Mouse (Mus musculus) liver, embryonic 11.5 days (tissue): ENCODE results near the gene Six2. TPM values are rescaled to one million over a fixed set of nuclear protein-coding genes. Genes with fewer than 3 reads are reported as not detected.

ENCODE experiments used
- ATAC-seq: fragments of 200-750 bp; cut with Nextera tagmentation; replicated peaks from 2 replicates; pipeline ENCODE4 v1.8.0; 2017; ENCODE audit warnings: moderate number of reproducible peaks, mild to moderate bottlenecking, moderate TSS enrichment, moderate library complexity; ENCODE audit not compliant: low FRiP score
- DNase-seq: peaks from one replicate; pipeline ENCODE4 v3.0.0-alpha.2; 2017; ENCODE audit warnings: low spot score
- H3K27ac ChIP-seq: fragments of 300-500 bp; sonication (generic); 2 replicates; pipeline ENCODE4 v1.5.1; 2014; ENCODE audit warnings: mild to moderate bottlenecking, low read depth, low read length, control low read depth
- H3K27me3 ChIP-seq: fragments of 300-500 bp; sonication (generic); replicated peaks from 2 replicates; pipeline ENCODE4 v1.6.1; 2014; ENCODE audit warnings: low read length, mixed read lengths; ENCODE audit not compliant: control insufficient read depth, insufficient read depth
- H3K36me3 ChIP-seq: fragments of 300-500 bp; sonication (generic); 2 replicates; pipeline ENCODE4 v1.6.1; 2014; ENCODE audit warnings: mild to moderate bottlenecking, low read length, moderate library complexity, mixed read lengths; ENCODE audit not compliant: control insufficient read depth, insufficient read depth
- H3K4me1 ChIP-seq: fragments of 300-500 bp; sonication (generic); replicated peaks from 2 replicates; pipeline ENCODE4 v1.6.1; 2014; ENCODE audit warnings: low read length, mixed read lengths; ENCODE audit not compliant: control insufficient read depth, insufficient read depth
- H3K4me2 ChIP-seq: fragments of 300-500 bp; sonication (generic); 2 replicates; pipeline ENCODE4 v1.6.1; 2014; ENCODE audit warnings: mild to moderate bottlenecking, control low read depth, moderate library complexity
- H3K4me3 ChIP-seq: fragments of 300-500 bp; sonication (generic); 2 replicates; pipeline ENCODE4 v1.5.1; 2014; ENCODE audit warnings: low read depth, low read length, control low read depth
- H3K9ac ChIP-seq: fragments of 300-500 bp; sonication (generic); 2 replicates; pipeline ENCODE4 v1.6.1; 2014; ENCODE audit warnings: low read depth, low read length, control low read depth
- H3K9me3 ChIP-seq: fragments of 300-500 bp; sonication (generic); 2 replicates; pipeline ENCODE4 v1.6.1; 2016; ENCODE audit warnings: low read length, inconsistent platforms, mixed read lengths; ENCODE audit not compliant: control insufficient read depth
- WGBS: fragments of 180-500 bp; shearing (Covaris S2); extraction: QIAGEN DNeasy Blood & Tissue Kit; methylation state at CpG from one replicate; pipeline ENCODE4 v1.1.7; 2014; 5-methylcytosine and 5-hydroxymethylcytosine counted together
- polyA plus RNA-seq: library from polyadenylated mRNA; unstranded; fragments of >200 nt; fragmentation: Nextera tagmentation; extraction: Ambion mirVana; gene quantifications from 2 replicates; pipeline ENCODE4 v1.2.1, GENCODE M21; 2014

Gene Six2
- 0.69 and 1.0 TPM in 2 replicates for polyA plus RNA-seq

GRCm38 (mm10) chr17:85688236-85688910 lies at the start of gene Six2:
TSS of gene Six2 (minus strand) at chr17:85688274.
- Histone ChIP-seq H3K36me3 (no peaks in the 10 kb centered on the region), H3K9ac (no peak within 1 kb of the TSS; the same call in 1 of the 2 replicates), H3K27me3 (peaks cover 99% of the 10 kb centered on the region), H3K9me3 (no peaks in the 10 kb centered on the region), H3K4me2 (peak within 1 kb of the TSS; percentile 59), H3K27ac (no peak within 1 kb of the TSS), H3K4me3 (peak within 1 kb of the TSS; percentile 47), H3K4me1 (peaks cover 5% of the 10 kb centered on the region)
- ATAC-seq (peak; percentile 52), DNase-seq (peak; percentile 71)
- under 1% methylated on average over 55 of the region's 55 CpGs for WGBS

DNA sequence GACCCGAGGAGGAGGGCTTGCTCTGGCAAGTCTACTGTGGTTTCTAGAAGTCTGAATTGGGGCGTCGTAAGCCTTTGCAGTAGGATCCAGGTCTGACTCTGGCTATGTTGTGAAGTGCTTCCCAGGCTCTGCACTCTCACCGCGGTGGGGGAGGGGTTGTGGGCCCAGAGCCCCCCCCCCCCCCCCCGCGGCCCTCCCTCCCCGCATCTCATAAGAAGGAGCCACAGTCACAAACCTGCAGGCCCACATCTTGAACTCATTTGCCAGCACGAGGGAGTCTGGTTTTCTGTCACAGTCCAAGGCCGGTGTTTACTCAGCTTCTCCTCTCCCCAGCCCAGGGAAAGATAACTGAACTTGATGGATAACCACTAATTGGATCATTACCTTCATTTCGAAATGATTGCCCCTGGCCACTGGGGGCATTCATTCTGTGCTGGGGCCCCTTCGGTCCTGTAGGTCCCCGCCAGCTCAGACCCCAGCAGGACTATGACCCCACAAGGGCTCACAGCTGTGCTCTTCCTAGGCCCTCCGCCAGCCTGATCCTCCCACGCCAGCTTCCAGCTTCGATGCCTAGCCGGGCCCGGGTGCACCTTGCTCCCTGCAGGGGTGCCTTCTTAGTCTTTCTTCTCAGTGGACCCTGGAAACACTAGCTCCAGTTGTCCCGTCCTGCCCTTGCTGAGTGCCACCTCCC lies 49.2 kb upstream of the Six2 start:
- WGBS, result 50% methylated on average over 17 of the region's 19 CpGs
- Histone ChIP-seq H3K36me3 (no peaks in the 10 kb centered on the region), H3K9me3 (no peaks in the 10 kb centered on the region), H3K4me3 (no peak overlapping the region), H3K4me2 (no peak overlapping the region), H3K9ac (no peak overlapping the region), H3K27me3 (no peaks in the 10 kb centered on the region), H3K27ac (no peak overlapping the region), H3K4me1 (no peaks in the 10 kb centered on the region)
- no peak for DNase-seq
- no peak for ATAC-seq

- Histone ChIP-seq H3K9me3 (no peaks in the 10 kb centered on the region), H3K4me3 (no peak overlapping the region), H3K36me3 (no peaks in the 10 kb centered on the region), H3K4me2 (no peak overlapping the region), H3K27me3 (no peaks in the 10 kb centered on the region; the same call in 1 of the 2 replicates), H3K4me1 (no peaks in the 10 kb centered on the region), H3K9ac (no peak overlapping the region), H3K27ac (no peak overlapping the region)
- WGBS, result 74% methylated on average over 5 of the region's 5 CpGs
- ATAC-seq (no peak), DNase-seq (no peak)
Measured at GRCm38 (mm10) chr17:85731329-85731728, 43.3 kb upstream of the Six2 start.

- no peak overlapping the region for H3K27ac ChIP-seq
- no peaks in the 10 kb centered on the region; the same call in 1 of the 2 replicates for H3K27me3 ChIP-seq
- ATAC-seq (no peak), DNase-seq (no peak)
- H3K4me2 ChIP-seq, result no peak overlapping the region
- H3K9me3 ChIP-seq, result no peaks in the 10 kb centered on the region
- H3K9ac ChIP-seq, result no peak overlapping the region
- H3K36me3 ChIP-seq, result no peaks in the 10 kb centered on the region
- H3K4me3 ChIP-seq, result no peak overlapping the region
- 78% methylated on average over 12 of the region's 12 CpGs for whole genome bisulfite sequencing
- H3K4me1 ChIP-seq, result no peaks in the 10 kb centered on the region
Measured at GRCm38 (mm10) chr17:85730231-85731015, 42.3 kb upstream of the Six2 start.

DNA sequence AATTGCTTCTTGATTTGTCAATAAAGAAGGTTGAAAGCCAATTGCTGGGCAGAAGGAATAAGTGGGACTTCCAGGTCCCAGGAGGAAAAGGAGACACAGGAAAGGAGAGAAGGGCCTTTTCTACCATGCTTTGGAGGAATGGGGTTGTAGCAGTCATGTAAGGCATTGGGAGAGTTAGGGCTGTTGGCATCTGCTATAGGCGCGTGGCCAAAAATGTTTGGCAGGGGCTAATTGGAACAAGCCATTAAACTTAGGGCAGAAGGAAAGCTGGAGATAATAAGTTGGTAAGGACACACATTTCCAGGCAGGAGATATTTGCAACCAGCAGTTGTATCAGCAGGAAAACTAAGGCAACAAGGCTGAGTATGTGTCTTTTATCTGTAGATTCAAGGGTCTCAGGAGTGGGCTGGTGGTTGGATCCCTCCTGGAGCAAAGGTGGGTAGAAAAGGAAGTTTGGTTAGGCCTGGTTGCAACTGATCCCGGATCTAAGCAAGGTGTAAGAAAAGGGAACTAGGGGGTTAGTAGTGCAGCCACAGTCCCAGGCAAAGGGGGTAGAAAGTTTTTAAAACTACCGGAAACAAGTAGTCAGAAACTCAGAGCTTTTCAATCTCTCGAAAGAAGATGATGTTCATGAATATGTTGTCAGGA lies 40.1 kb upstream of the Six2 start:
- Histone ChIP-seq H3K4me2 (no peak overlapping the region), H3K9ac (no peak overlapping the region), H3K36me3 (no peaks in the 10 kb centered on the region), H3K4me1 (no peaks in the 10 kb centered on the region), H3K4me3 (no peak overlapping the region), H3K27ac (no peak overlapping the region), H3K27me3 (no peaks in the 10 kb centered on the region; the same call in 1 of the 2 replicates), H3K9me3 (no peaks in the 10 kb centered on the region)
- WGBS, result 66% methylated on average over 5 of the region's 5 CpGs
- ATAC-seq (no peak), DNase-seq (no peak)

DNA sequence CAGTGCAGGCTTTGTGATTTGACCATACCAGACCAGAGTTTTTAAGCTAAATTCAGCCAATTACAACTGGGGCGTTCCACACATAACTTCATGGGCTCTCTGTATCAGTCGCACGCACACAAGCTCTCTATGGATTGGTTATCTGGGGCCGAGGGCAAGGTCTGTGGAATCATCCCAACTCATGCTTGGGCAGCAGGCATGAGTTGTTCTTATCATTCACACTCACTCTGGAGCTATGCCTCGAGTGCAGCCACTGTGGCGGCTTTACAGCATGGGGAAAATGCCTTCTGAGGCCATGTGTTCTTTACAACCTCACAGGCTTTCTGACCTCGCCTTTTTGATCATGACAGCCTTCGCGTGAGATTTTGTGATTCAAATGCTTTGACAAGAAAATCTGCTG lies 37.9 kb upstream of the Six2 start:
- DNase-seq (no peak), ATAC-seq (no peak)
- H3K9ac ChIP-seq, result no peak overlapping the region
- no peak overlapping the region for H3K4me2 ChIP-seq
- no peaks in the 10 kb centered on the region for H3K9me3 ChIP-seq
- H3K27ac ChIP-seq, result no peak overlapping the region
- WGBS, result 78% methylated on average over 9 of the region's 9 CpGs
- no peaks in the 10 kb centered on the region for H3K27me3 ChIP-seq
- H3K36me3 ChIP-seq, result no peaks in the 10 kb centered on the region
- H3K4me3 ChIP-seq, result no peak overlapping the region
- H3K4me1 ChIP-seq, result no peaks in the 10 kb centered on the region

GRCm38 (mm10) chr17:85723166-85723565 lies 35.1 kb upstream of the Six2 start:
- Histone ChIP-seq H3K9ac (no peak overlapping the region), H3K27ac (no peak overlapping the region), H3K27me3 (no peaks in the 10 kb centered on the region; the same call in 1 of the 2 replicates), H3K36me3 (no peaks in the 10 kb centered on the region), H3K4me1 (no peaks in the 10 kb centered on the region), H3K4me3 (no peak overlapping the region), H3K4me2 (no peak overlapping the region), H3K9me3 (no peaks in the 10 kb centered on the region)
- no peak for DNase-seq
- WGBS, result 77% methylated on average over 5 of the region's 5 CpGs
- ATAC-seq, result no peak

DNA sequence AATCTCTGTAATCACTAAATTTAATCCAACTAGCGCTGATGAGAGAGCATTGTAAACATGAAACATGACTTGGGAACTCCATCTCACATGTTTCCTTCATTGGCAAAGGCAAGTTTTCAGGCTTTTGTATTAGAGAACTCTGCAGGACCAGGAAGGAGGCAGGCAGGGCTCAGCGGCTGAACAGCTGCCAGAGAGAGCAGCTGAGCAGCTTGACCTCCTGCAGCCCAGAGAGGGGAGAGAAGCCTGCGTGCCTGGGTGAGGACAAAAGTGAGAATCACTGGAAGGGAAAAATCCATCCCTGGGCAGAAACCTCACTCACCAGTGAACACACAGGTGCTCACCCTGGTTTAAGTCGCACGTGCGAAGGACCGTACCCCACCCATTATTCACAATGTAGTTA lies 29.2 kb upstream of the Six2 start:
- H3K27ac ChIP-seq, result no peak overlapping the region
- H3K4me1 ChIP-seq, result no peaks in the 10 kb centered on the region
- H3K27me3 ChIP-seq, result no peaks in the 10 kb centered on the region; the same call in 1 of the 2 replicates
- WGBS, result 69% methylated on average over 7 of the region's 7 CpGs
- H3K9ac ChIP-seq, result no peak overlapping the region
- no peak for DNase-seq
- no peak overlapping the region for H3K4me3 ChIP-seq
- H3K36me3 ChIP-seq, result no peaks in the 10 kb centered on the region
- no peaks in the 10 kb centered on the region for H3K9me3 ChIP-seq
- no peak for ATAC-seq
- H3K4me2 ChIP-seq, result no peak overlapping the region
